Mouse (Mus musculus): Measurements from ENCODE around the gene Agtr2.
"Not testable (repeated sequence)": the region's sequence is repeated elsewhere in the genome, so short reads cannot be mapped to it uniquely, and the experiment has no call there.

Agtr2 gene

GRCm38 (mm10) chrX:21484414-21484813, at the start of gene Agtr2:
Agtr2 (plus strand) TSS chrX:21484544.
- no peak for DNase-seq

GRCm38 (mm10) chrX:21452519-21452918, 31.8 kb upstream of the Agtr2 start:
- no peak for DNase-seq

GRCm38 (mm10) chrX:21488111-21488510, 3.8 kb downstream of the Agtr2 start:
- no peak for DNase-seq

- DNase-seq, result no peak
Measured at GRCm38 (mm10) chrX:21500242-21500641, 15.9 kb downstream of the Agtr2 start.

GRCm38 (mm10) chrX:21507333-21507732, 23.0 kb downstream of the Agtr2 start:
- DNase-seq, result not testable (repeated sequence)

- DNase-seq, result no peak
Measured at GRCm38 (mm10) chrX:21522590-21522989, 38.2 kb downstream of the Agtr2 start.
